Mouse (Mus musculus) spleen, postnatal 36 days (tissue): ENCODE results near the gene Pla1a.

Source experiments
- DNase-seq, 2 experiments: peaks; one replicate each; pipeline ENCODE4 v3.0.0; 2022; ENCODE audit warnings: low spot score in 2 of 2, mixed read lengths in 1 of 2

The Pla1a gene

GRCm38 (mm10) chr16:38389284-38389893 lies 43.6 kb downstream of the Pla1a start:
- no peak for DNase-seq

DNA sequence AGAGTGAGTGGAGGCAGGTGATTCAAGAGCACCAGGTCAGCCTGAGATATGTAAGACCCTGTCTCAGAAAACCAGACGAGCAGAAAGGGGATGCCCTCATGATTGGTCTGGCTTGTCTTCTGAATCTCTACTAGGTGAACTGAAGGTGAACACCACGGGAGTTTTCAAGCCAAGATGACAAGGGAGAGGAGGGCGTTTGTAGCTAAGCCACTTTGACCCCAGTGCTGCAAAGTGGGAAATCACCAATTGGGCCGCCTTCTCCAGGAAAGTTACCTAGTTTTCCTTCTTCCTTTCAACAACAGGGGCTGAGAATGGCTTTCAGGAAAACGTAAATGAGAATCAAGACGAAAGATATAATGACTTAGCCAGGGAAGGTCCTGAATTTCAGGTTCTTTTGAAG lies 44.2 kb downstream of the Pla1a start:
- no peak for DNase-seq

DNA sequence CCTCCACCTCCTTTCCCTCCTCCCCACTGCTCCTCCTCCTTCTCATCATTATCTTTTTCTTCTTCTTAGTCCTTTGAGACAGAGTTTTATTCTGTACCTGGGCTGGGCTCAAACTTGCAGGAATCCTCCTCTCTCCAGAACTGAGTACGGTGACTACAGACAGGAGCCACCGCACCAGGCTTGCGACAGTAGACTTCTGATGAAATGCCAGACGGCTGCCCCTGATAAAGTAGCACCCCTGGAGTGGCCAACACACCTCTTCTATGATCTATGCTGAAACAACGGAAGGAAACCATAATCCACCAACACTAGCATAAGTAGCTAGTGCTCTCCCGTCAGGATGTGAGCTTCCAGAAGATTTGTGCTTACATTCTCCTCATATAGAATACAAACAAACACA lies 45.6 kb downstream of the Pla1a start:
- DNase-seq: no peak

GRCm38 (mm10) chr16:38385700-38386099 lies 47.2 kb downstream of the Pla1a start:
- no peak for DNase-seq

- DNase-seq: no peak
These were observed 47.7 kb downstream of the Pla1a start for GRCm38 (mm10) chr16:38385184-38385634.

- no peak for DNase-seq
These were observed 49.3 kb downstream of the Pla1a start for GRCm38 (mm10) chr16:38383683-38384082.

GRCm38 (mm10) chr16:38379926-38380325 lies 53.0 kb downstream of the Pla1a start:
- DNase-seq: no peak

GRCm38 (mm10) chr16:38379493-38379892 lies 53.5 kb downstream of the Pla1a start:
- no peak for DNase-seq

DNA sequence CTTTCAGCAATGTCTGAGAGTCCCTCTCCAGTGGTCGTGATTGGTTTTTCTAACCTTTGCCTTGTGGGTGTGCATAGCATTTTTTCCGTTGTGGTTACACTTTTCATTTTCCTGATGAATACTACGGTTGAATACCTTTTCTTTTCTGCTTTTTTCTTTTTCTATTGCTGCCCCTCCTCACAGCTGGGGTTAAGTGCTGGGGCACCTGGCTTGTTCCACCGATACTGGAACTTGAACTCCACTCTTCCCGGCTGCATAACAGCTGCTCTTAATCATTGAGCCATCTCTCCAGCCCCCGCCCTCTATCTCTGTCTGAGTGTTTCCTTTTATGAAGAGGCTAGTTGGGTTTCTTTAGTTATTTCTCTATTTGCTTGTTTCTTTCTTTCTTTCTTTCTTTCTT lies 53.9 kb downstream of the Pla1a start:
- DNase-seq: no peak

GRCm38 (mm10) chr16:38378591-38378990 lies 54.4 kb downstream of the Pla1a start:
- no peak for DNase-seq

DNA sequence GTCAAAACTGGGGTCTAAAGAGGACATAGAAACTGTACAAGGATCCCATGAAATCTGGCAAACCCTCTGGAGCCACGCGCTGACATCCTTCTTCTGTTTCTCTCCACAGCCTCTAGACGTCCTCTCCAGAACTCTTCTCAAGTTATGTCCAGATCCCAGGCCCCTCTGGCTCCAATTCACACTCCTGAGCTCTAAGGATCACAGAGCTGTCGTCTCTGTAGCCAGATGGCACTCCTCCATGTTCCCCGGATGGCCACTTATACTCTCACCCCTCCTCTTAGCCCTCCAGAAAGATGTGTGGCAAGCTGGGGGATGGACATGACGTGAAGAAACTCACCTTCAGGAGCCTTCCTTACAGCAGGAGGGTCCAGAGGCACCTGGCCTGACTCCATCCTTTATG lies 55.4 kb downstream of the Pla1a start:
- DNase-seq: no peak

- DNase-seq: no peak
These were observed 56.1 kb downstream of the Pla1a start for GRCm38 (mm10) chr16:38376841-38377249.

DNA sequence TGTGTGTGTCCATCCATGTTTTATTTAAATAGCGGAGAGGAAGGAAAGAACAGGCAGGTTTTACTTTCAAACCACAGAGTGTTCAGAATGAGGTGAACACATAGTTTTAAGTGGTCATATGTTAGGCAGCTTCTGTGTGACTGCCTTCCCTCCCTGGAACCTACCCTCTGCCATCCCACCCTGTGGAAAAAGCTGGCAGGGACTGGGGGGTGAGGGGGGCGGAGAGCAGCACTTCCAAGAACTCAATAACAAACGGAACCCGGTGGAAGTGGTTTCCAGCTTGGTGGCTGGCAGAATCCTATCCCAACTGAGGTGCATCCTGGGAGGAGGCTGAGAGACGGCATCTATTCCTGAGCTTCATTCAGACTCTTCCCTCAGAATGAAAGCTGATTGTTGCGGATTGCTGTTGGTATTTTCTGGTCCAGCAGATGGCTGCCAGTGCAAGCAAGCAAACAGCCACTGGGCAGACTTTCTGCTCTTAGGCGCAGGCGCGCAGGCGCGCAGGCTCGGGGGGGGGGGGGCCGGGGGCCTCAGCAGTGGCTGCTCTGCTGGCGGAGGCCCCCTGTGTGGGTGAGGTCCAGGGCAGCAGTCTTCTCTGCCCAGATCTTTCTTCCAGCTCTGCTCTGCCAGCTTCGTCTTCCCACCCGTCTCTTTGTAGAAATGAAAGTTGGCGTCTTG lies 56.6 kb downstream of the Pla1a start:
- peak; percentile 33 to 34 for DNase-seq

- DNase-seq: no peak
These were observed 57.8 kb downstream of the Pla1a start for GRCm38 (mm10) chr16:38375182-38375581.

GRCm38 (mm10) chr16:38374379-38375140 lies 58.4 kb downstream of the Pla1a start:
- peak in 1 of 2 experiments; percentile 43 for DNase-seq

DNA sequence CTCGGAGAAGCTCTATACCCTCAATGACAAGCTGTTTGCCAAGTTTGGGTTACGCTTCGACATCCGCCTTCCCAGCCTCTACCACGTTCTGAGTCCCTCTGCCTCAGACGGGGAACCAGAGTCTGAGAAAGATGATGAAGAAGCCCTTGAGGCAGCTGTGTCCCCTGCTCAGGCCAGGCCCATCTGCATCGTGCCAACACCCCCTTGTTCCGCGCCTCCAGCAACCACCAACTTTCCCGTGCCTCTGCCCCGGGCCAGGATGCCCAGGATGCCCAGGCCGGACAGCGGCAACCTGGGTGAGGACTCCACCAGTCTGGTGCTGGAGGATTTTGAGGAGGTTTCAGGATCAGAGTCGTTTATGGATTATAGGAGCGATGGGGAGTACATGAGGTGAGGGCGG lies 59.0 kb downstream of the Pla1a start:
- no peak for DNase-seq

- no peak for DNase-seq
These were observed 59.5 kb downstream of the Pla1a start for GRCm38 (mm10) chr16:38373439-38373838.

- no peak for DNase-seq
These were observed 60.1 kb downstream of the Pla1a start for GRCm38 (mm10) chr16:38372876-38373275.

DNA sequence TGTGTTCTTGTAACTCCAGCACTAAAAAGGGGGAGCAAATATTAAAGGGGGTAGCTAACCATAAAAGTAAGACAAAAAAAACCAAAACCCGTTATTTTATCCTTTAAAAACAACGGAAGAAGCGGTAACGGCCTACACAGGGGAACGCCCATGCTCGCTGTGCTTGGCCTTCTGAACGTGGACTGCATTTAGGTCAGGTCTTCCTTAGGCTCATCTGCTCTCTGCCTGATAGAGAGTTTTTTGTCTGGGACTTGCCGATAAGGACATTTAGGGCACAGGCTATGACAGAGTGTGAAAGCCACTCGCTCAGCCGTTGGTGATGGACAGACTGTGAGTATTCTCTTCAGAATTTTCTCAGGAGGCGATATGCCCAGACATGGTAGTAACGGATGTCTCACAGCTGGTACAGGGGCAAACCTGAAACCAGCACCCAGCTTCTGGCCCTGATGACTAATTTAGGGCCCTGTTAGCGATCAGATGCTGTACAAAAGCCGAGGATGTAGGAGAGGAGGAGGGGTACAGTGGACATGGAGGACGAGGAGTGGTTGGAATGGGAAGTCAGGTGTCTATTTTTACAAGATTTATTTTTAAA lies 61.1 kb downstream of the Pla1a start:
- peak; percentile 56 to 73 for DNase-seq

DNA sequence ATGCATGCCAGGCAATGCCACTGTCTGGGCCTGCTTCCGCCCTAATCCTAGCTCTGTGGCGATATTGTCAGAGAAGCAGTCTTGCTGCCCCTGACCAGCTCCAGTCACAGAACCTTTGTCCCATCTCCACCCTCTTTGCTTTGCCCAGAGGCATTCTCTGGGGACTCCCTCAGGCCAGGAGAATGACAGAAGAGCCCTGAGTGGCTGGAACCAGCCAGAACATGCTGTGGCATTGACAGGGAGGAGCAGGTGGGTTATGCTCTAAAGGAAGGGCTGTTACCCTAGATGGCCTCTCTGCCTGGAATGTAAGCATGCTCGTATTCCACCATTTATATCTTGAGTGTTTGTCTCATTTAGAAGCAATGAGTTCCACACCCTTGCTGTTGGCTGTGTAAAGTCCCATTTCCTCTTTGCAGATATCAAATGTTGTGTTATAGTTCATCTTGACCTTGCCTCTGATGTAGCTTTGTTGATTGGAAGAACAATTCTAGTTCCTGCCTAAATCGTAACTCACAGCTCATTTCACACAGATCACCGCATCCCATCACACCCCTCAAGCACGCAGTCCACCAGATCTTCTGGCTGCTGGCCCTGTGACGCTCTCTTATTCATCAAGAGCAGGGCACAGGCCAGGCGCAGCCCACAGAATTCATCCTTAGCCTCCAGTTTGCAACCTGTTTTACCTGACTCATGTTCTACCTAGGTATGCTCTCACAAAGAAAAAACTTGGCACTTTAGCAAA lies 62.1 kb downstream of the Pla1a start:
- no peak for DNase-seq

- DNase-seq: no peak
These were observed 62.9 kb downstream of the Pla1a start for GRCm38 (mm10) chr16:38369992-38370484.

- no peak for DNase-seq
These were observed 63.5 kb downstream of the Pla1a start for GRCm38 (mm10) chr16:38369431-38369830.
